Mouse (Mus musculus) embryonic facial prominence, embryonic 11.5 days (tissue): Measurements from ENCODE around the gene Rpp14. TPM values are rescaled to one million over a fixed set of nuclear protein-coding genes. Genes with fewer than 3 reads are reported as not detected.

ENCODE experiments used
- ATAC-seq: fragments of 200-750 bp; cut with Nextera tagmentation; replicated peaks from 2 replicates; pipeline ENCODE4 v1.8.0; 2017; ENCODE audit warnings: low read depth; ENCODE audit not compliant: insufficient number of reproducible peaks, low FRiP score, low TSS enrichment
- DNase-seq: peaks from one replicate; pipeline ENCODE4 v3.0.0-alpha.2; 2015; ENCODE audit warnings: low spot score
- H3K27ac ChIP-seq: fragments of 300-500 bp; sonication (generic); replicated peaks from 2 replicates; pipeline ENCODE4 v1.5.1; 2014; ENCODE audit warnings: mild to moderate bottlenecking, low read depth, low read length, control low read depth
- H3K27me3 ChIP-seq: fragments of 300-500 bp; sonication (generic); 2 replicates; pipeline ENCODE4 v1.6.1; 2014; ENCODE audit warnings: mild to moderate bottlenecking, low read length, moderate library complexity, mixed read lengths; ENCODE audit not compliant: control insufficient read depth, insufficient read depth
- H3K36me3 ChIP-seq: fragments of 300-500 bp; sonication (generic); replicated peaks from 2 replicates; pipeline ENCODE4 v1.6.1; 2014; ENCODE audit warnings: low read depth, mild to moderate bottlenecking, low read length, moderate library complexity, mixed read lengths; ENCODE audit not compliant: control insufficient read depth, insufficient read depth
- H3K4me1 ChIP-seq: fragments of 300-500 bp; sonication (generic); 2 replicates; pipeline ENCODE4 v1.6.1; 2014; ENCODE audit warnings: low read length, mixed read lengths; ENCODE audit not compliant: control insufficient read depth, insufficient read depth
- H3K4me2 ChIP-seq: fragments of 300-500 bp; sonication (generic); 2 replicates; pipeline ENCODE4 v1.6.1; 2014; ENCODE audit warnings: low read depth, mild to moderate bottlenecking, control low read depth, low read length, moderate library complexity
- H3K4me3 ChIP-seq: fragments of 300-500 bp; sonication (generic); 2 replicates; pipeline ENCODE4 v1.5.1; 2014; ENCODE audit warnings: low read depth, low read length, control low read depth
- H3K9ac ChIP-seq: fragments of 300-500 bp; sonication (generic); replicated peaks from 2 replicates; pipeline ENCODE4 v1.6.1; 2014; ENCODE audit warnings: mild to moderate bottlenecking, control low read depth, low read length
- H3K9me3 ChIP-seq: fragments of 300-500 bp; sonication (generic); replicated peaks from 2 replicates; pipeline ENCODE4 v1.6.1; 2016; ENCODE audit warnings: mild to moderate bottlenecking, low read length, inconsistent platforms, mixed read lengths; ENCODE audit not compliant: control insufficient read depth
- WGBS: fragments of 180-500 bp; shearing (Covaris S2); extraction: QIAGEN DNeasy Blood & Tissue Kit; methylation state at CpG from one replicate; pipeline ENCODE4 v1.1.7; 2014; 5-methylcytosine and 5-hydroxymethylcytosine counted together
- polyA plus RNA-seq: library from polyadenylated mRNA; unstranded; fragments of >200 nt; fragmentation: Nextera tagmentation; extraction: Ambion mirVana; gene quantifications from 2 replicates; pipeline ENCODE4 v1.2.1, GENCODE M21; 2014

Rpp14 gene
- polyA plus RNA-seq, 1 experiment from 2014 or later = 74.4 TPM

DNA sequence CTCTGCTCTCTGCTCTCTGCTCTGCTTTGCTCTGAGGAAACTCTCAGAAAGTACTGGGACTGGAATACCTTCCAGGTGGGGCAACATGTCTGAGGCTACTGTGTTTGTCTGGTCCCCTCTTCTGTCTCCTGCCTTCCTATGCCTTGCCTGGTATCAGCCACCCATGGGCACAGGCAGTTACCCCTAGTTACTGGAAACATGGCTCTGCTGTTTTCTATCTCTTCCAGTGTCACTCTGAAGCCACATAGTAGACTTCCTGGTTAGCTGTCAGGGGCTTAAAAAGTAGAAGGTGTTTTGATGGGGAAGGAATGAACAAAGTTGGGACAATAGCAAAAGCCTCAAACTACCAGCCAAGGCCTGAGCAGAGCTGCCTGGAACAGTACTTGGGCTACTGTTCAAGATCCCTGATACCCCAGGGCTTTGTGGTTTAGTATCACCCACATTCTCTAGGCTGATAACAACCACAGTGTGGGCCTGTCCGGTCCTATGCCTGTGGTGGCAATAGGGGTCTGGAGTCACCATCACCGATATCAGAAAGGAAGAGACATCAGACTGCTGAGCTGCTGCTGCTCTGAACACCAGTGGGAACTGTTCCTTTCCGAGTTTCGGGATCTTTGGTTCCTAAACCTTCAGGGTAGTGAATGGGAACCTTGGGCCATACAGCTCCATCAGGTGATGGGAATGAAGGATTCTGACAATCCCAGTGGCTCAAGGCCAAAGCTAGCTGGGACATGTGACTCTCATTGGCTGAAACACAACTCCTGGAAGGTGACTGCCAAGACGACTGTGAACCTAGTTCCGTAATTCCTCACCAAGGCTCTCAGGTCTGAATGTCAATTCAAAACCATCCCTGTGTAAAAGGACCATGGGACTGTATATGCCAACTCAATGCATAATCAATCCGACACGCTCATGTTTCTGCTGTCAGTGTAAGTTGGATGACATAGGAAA, 16.1 kb upstream of the Rpp14 start:
- DNase-seq = no peak
- H3K27me3 ChIP-seq = no peaks in the 10 kb centered on the region
- no peak for ATAC-seq
- H3K4me1 ChIP-seq = no peaks in the 10 kb centered on the region
- WGBS = 90% methylated on average over 8 of the region's 8 CpGs
- no peaks in the 10 kb centered on the region for H3K36me3 ChIP-seq
- H3K4me3 ChIP-seq = no peak overlapping the region
- no peak overlapping the region for H3K4me2 ChIP-seq
- no peak overlapping the region for H3K27ac ChIP-seq
- no peaks in the 10 kb centered on the region for H3K9me3 ChIP-seq
- H3K9ac ChIP-seq = no peak overlapping the region

DNA sequence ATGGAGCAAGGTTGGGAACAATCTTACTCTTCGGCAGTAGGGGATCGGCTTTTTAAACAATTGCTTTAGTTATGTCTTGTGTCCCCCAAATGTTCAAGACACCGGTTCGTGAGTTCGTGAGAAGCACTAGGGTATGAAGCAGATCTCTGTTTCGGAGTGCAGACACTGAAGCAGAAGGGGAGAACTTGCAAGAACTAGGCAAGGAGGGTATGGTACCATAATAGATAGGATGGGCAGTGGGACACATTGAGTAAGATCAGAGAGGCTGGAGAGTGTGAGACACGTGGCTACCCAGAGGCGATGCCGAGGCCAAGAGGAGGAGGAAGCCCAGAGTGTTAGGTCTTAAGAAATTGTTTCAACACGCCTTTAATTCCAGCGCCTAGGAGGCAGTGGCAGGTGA, 551 bp downstream of the Rpp14 start:
- H3K4me3 ChIP-seq = peak overlapping the region; percentile 60
- 3% methylated on average over 11 of the region's 11 CpGs for WGBS
- peak; percentile 49; the same call in 1 of the 2 replicates for ATAC-seq
- peak; percentile 10 for DNase-seq
- H3K36me3 ChIP-seq = no peaks in the 10 kb centered on the region
- peak overlapping the region; percentile 66 for H3K4me2 ChIP-seq
- no peaks in the 10 kb centered on the region for H3K9me3 ChIP-seq
- no peaks in the 10 kb centered on the region for H3K4me1 ChIP-seq
- H3K27ac ChIP-seq = peak overlapping the region; percentile 82
- H3K9ac ChIP-seq = peak overlapping the region; percentile 81
- H3K27me3 ChIP-seq = no peaks in the 10 kb centered on the region

DNA sequence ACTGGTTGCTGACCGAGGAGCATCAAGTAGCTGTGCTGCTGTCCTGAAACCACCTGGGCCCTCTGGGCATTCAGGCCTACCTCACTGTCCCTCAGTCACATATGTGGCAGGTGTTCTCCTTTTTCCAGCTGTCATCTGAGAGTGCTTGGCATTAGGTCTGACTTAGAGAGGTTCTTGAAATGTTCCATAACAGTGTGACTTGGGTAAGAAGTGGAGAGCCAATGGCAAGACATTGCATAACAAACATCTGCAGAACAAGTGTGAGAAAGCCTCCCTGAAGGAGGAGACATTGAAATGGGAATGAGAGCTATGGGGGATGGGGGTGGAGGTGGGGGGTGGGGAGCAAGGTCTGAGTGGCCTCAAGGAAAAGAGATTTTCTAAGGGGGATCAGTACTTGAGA, 2.8 kb downstream of the Rpp14 start:
- no peaks in the 10 kb centered on the region for H3K27me3 ChIP-seq
- no peak overlapping the region for H3K4me2 ChIP-seq
- no peak for DNase-seq
- 90% methylated on average over 1 of the region's 1 CpGs for WGBS
- no peaks in the 10 kb centered on the region for H3K9me3 ChIP-seq
- no peak overlapping the region for H3K4me3 ChIP-seq
- no peaks in the 10 kb centered on the region for H3K4me1 ChIP-seq
- no peaks in the 10 kb centered on the region for H3K36me3 ChIP-seq
- H3K27ac ChIP-seq = no peak overlapping the region
- no peak overlapping the region for H3K9ac ChIP-seq
- no peak for ATAC-seq

DNA sequence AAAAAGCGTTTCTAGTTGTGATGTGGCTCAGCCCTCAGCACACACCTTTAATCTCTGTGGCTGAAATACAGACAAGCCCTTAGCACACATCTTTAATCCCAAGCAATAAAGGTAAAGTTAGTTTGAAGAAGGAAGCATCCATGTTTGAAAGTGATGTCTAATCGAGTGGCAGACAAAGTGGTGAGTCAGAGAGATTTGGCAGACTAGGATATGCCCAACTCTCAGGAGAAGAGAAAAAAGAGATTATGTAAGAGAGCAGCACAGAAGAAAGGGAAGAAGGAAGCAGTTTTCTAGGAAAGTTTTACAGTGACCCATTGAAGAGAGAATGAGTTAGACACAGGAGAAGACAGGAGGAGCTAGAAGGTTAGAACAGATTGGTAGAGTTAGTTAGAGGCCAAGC, 8.8 kb downstream of the Rpp14 start:
- Histone ChIP-seq H3K4me1 (no peaks in the 10 kb centered on the region), H3K27ac (no peak overlapping the region), H3K4me3 (no peak overlapping the region), H3K36me3 (peaks cover 2% of the 10 kb centered on the region; the same call in 1 of the 2 replicates), H3K4me2 (no peak overlapping the region), H3K9ac (no peak overlapping the region), H3K27me3 (no peaks in the 10 kb centered on the region), H3K9me3 (no peaks in the 10 kb centered on the region)
- DNase-seq (no peak), ATAC-seq (no peak)
- 94% methylated on average over 2 of the region's 2 CpGs for WGBS

DNA sequence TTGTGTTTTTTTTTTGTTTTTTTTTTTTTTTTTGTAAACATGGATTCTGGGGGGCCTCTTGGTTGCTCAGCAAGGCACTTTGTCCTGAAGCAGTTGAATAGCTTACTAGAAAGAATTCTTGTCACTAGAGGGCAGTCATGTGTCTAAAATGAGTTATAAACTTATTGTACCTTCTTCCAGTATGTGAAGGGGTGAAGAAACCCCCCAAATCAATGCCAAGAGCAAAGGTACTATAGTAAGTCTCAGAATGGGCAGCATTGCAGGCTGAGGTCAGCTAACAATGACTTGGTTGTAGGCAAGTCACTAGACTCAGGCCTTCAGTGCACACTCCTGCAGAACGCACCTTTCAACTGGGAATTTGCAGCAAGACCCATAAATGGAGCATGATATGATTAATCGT, 12.4 kb downstream of the Rpp14 start:
- no peaks in the 10 kb centered on the region for H3K27me3 ChIP-seq
- H3K4me1 ChIP-seq = no peaks in the 10 kb centered on the region
- H3K9ac ChIP-seq = no peak overlapping the region
- WGBS = 93% methylated on average over 2 of the region's 2 CpGs
- no peak overlapping the region for H3K27ac ChIP-seq
- H3K4me3 ChIP-seq = no peak overlapping the region
- ATAC-seq = no peak
- DNase-seq = peak; percentile 80
- no peak overlapping the region for H3K4me2 ChIP-seq
- peaks cover 2% of the 10 kb centered on the region; the same call in 1 of the 2 replicates for H3K36me3 ChIP-seq
- H3K9me3 ChIP-seq = no peaks in the 10 kb centered on the region

DNA sequence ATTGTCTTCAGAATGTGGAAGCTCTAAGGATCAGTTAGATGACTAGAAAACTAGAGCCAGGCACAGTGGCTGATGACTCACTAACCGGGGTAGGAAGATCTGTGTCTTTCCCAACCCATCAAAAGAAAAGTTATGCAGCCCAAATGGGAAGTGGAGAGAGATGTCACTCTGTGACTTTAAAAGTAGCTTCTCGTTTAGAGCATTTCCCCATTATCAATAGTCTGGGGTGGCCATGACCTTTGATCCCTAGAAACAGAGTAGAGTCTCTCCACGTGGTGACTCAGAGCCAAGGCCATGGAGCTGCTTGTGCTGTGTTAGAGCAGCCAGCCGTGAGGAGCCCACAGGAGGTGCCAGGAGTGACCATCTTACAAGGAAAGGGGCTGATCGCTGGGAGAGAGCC, 13.3 kb downstream of the Rpp14 start:
- Histone ChIP-seq H3K27ac (no peak overlapping the region), H3K9me3 (no peaks in the 10 kb centered on the region), H3K4me3 (no peak overlapping the region), H3K36me3 (peaks cover 2% of the 10 kb centered on the region; the same call in 1 of the 2 replicates), H3K4me1 (no peaks in the 10 kb centered on the region), H3K9ac (no peak overlapping the region), H3K27me3 (no peaks in the 10 kb centered on the region), H3K4me2 (no peak overlapping the region)
- ATAC-seq (no peak), DNase-seq (no peak)
- WGBS = 58% methylated on average over 5 of the region's 5 CpGs

DNA sequence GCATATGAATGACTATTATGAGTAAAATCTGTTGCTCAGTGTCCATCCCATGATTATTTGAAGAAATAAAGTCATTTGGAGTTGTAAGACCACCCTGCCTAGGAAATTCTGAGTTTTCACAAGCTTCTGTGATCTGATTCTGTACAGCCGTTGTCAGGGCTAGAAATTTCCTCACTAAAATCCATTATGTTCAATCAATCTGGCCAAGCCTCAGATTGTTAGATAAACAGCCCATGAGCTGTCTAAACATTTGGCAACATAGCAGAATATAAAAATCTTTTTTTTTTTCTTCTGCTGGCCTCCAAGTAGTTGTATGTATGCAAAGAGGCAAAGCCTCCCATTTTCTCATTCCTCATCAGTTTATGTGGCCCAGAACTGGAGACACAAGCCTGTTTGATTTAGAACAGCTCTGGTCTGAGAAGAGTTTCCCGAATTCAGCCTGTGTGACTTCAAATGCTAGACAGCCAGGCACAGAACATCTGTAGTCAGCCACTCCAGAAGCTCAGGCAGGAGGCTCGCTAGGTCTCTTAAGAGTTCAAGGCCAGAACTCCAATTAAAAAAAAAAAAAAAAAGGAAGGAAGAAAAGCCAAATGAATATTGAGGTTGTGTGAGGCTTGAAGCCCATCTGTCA, 14.9 kb downstream of the Rpp14 start:
- no peak overlapping the region for H3K9ac ChIP-seq
- H3K9me3 ChIP-seq = no peaks in the 10 kb centered on the region
- H3K27ac ChIP-seq = no peak overlapping the region
- H3K4me1 ChIP-seq = no peaks in the 10 kb centered on the region
- H3K4me3 ChIP-seq = no peak overlapping the region
- no peak overlapping the region for H3K4me2 ChIP-seq
- H3K27me3 ChIP-seq = no peaks in the 10 kb centered on the region
- no peaks in the 10 kb centered on the region for H3K36me3 ChIP-seq
- WGBS = 54% methylated on average over 3 of the region's 3 CpGs
- no peak for DNase-seq
- ATAC-seq = no peak

DNA sequence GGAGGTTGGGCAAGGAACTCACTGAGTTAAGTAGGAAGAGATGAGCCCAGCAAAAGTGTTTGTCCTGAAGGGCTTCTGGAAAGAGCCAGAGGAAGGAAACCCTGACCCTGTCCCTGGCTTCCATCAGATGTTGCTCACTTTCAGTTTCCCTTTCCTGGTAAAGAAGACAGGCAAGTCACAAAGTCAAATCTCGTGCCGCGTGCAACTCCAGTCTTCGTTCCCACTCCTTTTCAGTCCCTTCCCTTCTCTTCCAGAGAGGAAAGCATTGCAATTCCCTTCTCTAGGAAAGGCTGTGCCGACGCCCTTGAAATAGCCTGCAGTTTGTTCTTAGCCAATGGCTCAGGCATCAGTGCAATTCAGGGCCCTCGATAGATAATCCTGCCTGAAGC, 15.4 kb downstream of the Rpp14 start:
- 78% methylated on average over 7 of the region's 7 CpGs for WGBS
- H3K9ac ChIP-seq = no peak overlapping the region
- H3K4me3 ChIP-seq = no peak overlapping the region
- H3K4me2 ChIP-seq = no peak overlapping the region
- H3K36me3 ChIP-seq = no peaks in the 10 kb centered on the region
- no peaks in the 10 kb centered on the region for H3K4me1 ChIP-seq
- no peaks in the 10 kb centered on the region for H3K27me3 ChIP-seq
- ATAC-seq (no peak), DNase-seq (no peak)
- H3K9me3 ChIP-seq = no peaks in the 10 kb centered on the region
- no peak overlapping the region for H3K27ac ChIP-seq
